Mouse (Mus musculus): ENCODE measurements around the gene Maob. TPM values are rescaled to one million over a fixed set of nuclear protein-coding genes. Genes with fewer than 3 reads are reported as not detected.

Maob gene
- polyA plus RNA-seq (2014; fragmentation: Nextera tagmentation; extraction: Ambion mirVana) = 18.2 and 18.8 TPM in 2 replicates

- Histone ChIP-seq H3K4me3 (ENCODE audit: low read depth, low read length) (peak within 1 kb of the TSS; percentile 29), H3K27ac (ENCODE audit: low read depth) (no peak within 1 kb of the TSS), H3K4me1 (ENCODE audit: insufficient read depth) (no peaks in the 10 kb centered on the region), H3K9me3 (ENCODE audit: low read depth, low read length) (no peaks in the 10 kb centered on the region), H3K4me2 (peak within 1 kb of the TSS; percentile 54), H3K36me3 (ENCODE audit: insufficient read depth) (no peaks in the 10 kb centered on the region), H3K27me3 (ENCODE audit: insufficient read depth, low read length) (no peaks in the 10 kb centered on the region), H3K9ac (peak within 1 kb of the TSS; percentile 34; the same call in 1 of the 2 replicates)
- TF ChIP-seq CTCF (IDR thresholded peaks at IDR 0.05; ENCODE audit: low read depth) = no peak
- ATAC-seq (ENCODE audit: insufficient read depth) (peak; percentile 94), DNase-seq (peak; percentile 53)
- 21% methylated on average over 16 of the region's 18 CpGs for WGBS
These were observed at the start of gene Maob for GRCm38 (mm10) chrX:16817261-16817769. Gene Maob (minus strand): TSS chrX:16817366.

GRCm38 (mm10) chrX:16860244-16860643, 43.1 kb upstream of the Maob start:
- no peaks in the 10 kb centered on the region for H3K36me3 ChIP-seq (ENCODE audit: insufficient read depth)
- H3K4me1 ChIP-seq (ENCODE audit: insufficient read depth) = no peaks in the 10 kb centered on the region
- no peak overlapping the region for H3K4me3 ChIP-seq (ENCODE audit: low read depth, low read length)
- no peaks in the 10 kb centered on the region for H3K27me3 ChIP-seq (ENCODE audit: insufficient read depth, low read length)
- H3K4me2 ChIP-seq = no peak overlapping the region
- ATAC-seq (ENCODE audit: insufficient read depth) = no peak
- no peak overlapping the region for H3K27ac ChIP-seq (ENCODE audit: low read depth)
- H3K9ac ChIP-seq = no peak overlapping the region
- peak; percentile 53 for DNase-seq
- no peaks in the 10 kb centered on the region for H3K9me3 ChIP-seq (ENCODE audit: low read depth, low read length)
- TF ChIP-seq CTCF (IDR thresholded peaks at IDR 0.05; ENCODE audit: low read depth) = peak; percentile 53

- Histone ChIP-seq H3K36me3 (ENCODE audit: insufficient read depth) (no peaks in the 10 kb centered on the region), H3K4me3 (ENCODE audit: low read depth, low read length) (no peak overlapping the region), H3K4me1 (ENCODE audit: insufficient read depth) (no peaks in the 10 kb centered on the region), H3K27ac (ENCODE audit: low read depth) (no peak overlapping the region), H3K27me3 (ENCODE audit: insufficient read depth, low read length) (no peaks in the 10 kb centered on the region), H3K9me3 (ENCODE audit: low read depth, low read length) (no peaks in the 10 kb centered on the region), H3K9ac (no peak overlapping the region), H3K4me2 (no peak overlapping the region)
- DNase-seq (no peak), ATAC-seq (ENCODE audit: insufficient read depth) (no peak)
- no peak for TF ChIP-seq CTCF (IDR thresholded peaks at IDR 0.05; ENCODE audit: low read depth)
- 84% methylated on average over 2 of the region's 2 CpGs for WGBS
These were observed 28.9 kb upstream of the Maob start for GRCm38 (mm10) chrX:16846034-16846433.

- H3K36me3 ChIP-seq (ENCODE audit: insufficient read depth) = no peaks in the 10 kb centered on the region
- H3K9me3 ChIP-seq (ENCODE audit: low read depth, low read length) = no peaks in the 10 kb centered on the region
- no peaks in the 10 kb centered on the region for H3K4me1 ChIP-seq (ENCODE audit: insufficient read depth)
- 72% methylated on average over 2 of the region's 2 CpGs for WGBS
- H3K27me3 ChIP-seq (ENCODE audit: insufficient read depth, low read length) = no peaks in the 10 kb centered on the region
- ATAC-seq (ENCODE audit: insufficient read depth) = no peak
- no peak for DNase-seq
- H3K4me2 ChIP-seq = no peak overlapping the region
- no peak for TF ChIP-seq CTCF (IDR thresholded peaks at IDR 0.05; ENCODE audit: low read depth)
- no peak overlapping the region for H3K9ac ChIP-seq
- no peak overlapping the region for H3K4me3 ChIP-seq (ENCODE audit: low read depth, low read length)
- H3K27ac ChIP-seq (ENCODE audit: low read depth) = no peak overlapping the region
These were observed 24.3 kb upstream of the Maob start for GRCm38 (mm10) chrX:16841443-16841842.

- Histone ChIP-seq H3K27me3 (ENCODE audit: insufficient read depth, low read length) (no peaks in the 10 kb centered on the region), H3K4me3 (ENCODE audit: low read depth, low read length) (no peak overlapping the region), H3K36me3 (ENCODE audit: insufficient read depth) (no peaks in the 10 kb centered on the region), H3K4me2 (no peak overlapping the region), H3K4me1 (ENCODE audit: insufficient read depth) (no peaks in the 10 kb centered on the region), H3K9me3 (ENCODE audit: low read depth, low read length) (no peaks in the 10 kb centered on the region), H3K27ac (ENCODE audit: low read depth) (no peak overlapping the region), H3K9ac (no peak overlapping the region)
- DNase-seq (no peak), ATAC-seq (ENCODE audit: insufficient read depth) (no peak)
- 68% methylated on average over 1 of the region's 1 CpGs for WGBS
- TF ChIP-seq CTCF (IDR thresholded peaks at IDR 0.05; ENCODE audit: low read depth) = no peak
These were observed 20.1 kb upstream of the Maob start for GRCm38 (mm10) chrX:16837293-16837692.

GRCm38 (mm10) chrX:16836488-16837082, 19.4 kb upstream of the Maob start:
- ATAC-seq (ENCODE audit: insufficient read depth) (no peak), DNase-seq (no peak)
- Histone ChIP-seq H3K36me3 (ENCODE audit: insufficient read depth) (no peaks in the 10 kb centered on the region), H3K4me1 (ENCODE audit: insufficient read depth) (no peaks in the 10 kb centered on the region), H3K9ac (no peak overlapping the region), H3K4me3 (ENCODE audit: low read depth, low read length) (no peak overlapping the region), H3K4me2 (no peak overlapping the region), H3K27ac (ENCODE audit: low read depth) (no peak overlapping the region), H3K27me3 (ENCODE audit: insufficient read depth, low read length) (no peaks in the 10 kb centered on the region), H3K9me3 (ENCODE audit: low read depth, low read length) (no peaks in the 10 kb centered on the region)
- TF ChIP-seq CTCF (IDR thresholded peaks at IDR 0.05; ENCODE audit: low read depth) = no peak

- Histone ChIP-seq H3K4me2 (no peak overlapping the region), H3K27ac (ENCODE audit: low read depth) (no peak overlapping the region), H3K9ac (no peak overlapping the region), H3K36me3 (ENCODE audit: insufficient read depth) (no peaks in the 10 kb centered on the region), H3K27me3 (ENCODE audit: insufficient read depth, low read length) (no peaks in the 10 kb centered on the region), H3K9me3 (ENCODE audit: low read depth, low read length) (no peaks in the 10 kb centered on the region), H3K4me1 (ENCODE audit: insufficient read depth) (no peaks in the 10 kb centered on the region), H3K4me3 (ENCODE audit: low read depth, low read length) (no peak overlapping the region)
- TF ChIP-seq CTCF (IDR thresholded peaks at IDR 0.05; ENCODE audit: low read depth) = no peak
- DNase-seq (no peak), ATAC-seq (ENCODE audit: insufficient read depth) (no peak)
- WGBS = 87% methylated on average over 1 of the region's 1 CpGs
These were observed 8.9 kb upstream of the Maob start for GRCm38 (mm10) chrX:16826028-16826427.

Data from lung, embryonic 14.5 days (tissue).